Mouse (Mus musculus): ENCODE measurements around the gene Adgrf1.

Adgrf1 gene

DNA sequence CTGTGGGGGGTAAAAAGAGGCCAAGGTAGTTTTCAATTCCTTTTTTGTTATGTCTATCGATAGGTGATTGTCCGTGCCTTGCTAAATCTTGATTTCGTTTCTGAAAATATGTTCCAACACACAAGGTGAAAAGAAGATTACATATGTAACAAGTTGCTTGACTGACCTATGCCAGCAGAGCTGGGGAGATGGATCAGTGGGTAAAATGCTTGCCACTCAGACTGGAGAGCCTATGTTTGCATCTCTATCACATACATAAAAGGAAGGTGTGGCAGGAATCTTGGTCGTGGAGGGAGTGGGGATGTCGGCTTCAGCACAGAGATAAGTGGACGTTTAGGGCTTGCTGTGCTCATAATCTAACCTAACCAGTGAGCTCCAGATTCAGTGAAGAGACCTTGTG is 93.8 kb downstream of the Adgrf1 start:
- DNase-seq, result no peak

DNA sequence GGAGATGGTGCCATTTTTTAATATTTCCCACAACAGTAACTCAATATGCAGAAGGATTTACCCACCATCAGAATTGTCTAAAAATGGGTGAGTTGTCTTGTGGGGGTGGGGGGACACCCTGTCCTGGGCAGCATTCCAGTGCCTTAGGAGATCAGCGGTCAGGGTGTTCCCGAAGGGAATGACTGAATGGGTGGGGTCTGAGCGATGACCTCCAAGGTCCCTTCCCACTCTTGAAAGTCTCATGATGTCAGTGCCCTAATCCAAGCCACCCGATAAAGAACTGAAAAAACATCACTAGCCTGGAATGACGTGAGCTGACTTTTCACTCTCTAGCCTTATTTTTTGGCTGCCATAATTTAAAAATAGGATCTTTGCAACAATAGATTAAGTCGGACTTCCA is 95.2 kb downstream of the Adgrf1 start:
- DNase-seq, result no peak

DNA sequence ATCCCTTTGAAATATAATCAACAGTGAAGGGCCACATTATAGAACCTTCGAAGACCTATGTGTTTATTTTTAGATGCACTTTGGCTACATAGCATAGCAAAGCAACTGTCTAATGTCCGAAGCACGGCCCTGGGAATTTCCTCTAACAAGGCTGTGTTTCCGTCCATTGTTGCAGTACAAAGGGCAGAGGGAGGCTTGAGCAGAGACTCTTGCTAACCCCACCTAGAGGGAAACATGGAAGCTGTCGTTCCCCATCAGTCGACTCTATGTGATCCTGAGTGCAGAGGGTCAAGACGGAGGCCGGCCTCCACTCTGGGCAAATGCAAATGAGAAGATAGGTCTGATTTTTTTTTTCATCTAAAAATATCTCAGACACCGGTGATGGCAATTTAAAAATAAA is 96.4 kb downstream of the Adgrf1 start:
- no peak for DNase-seq

DNA sequence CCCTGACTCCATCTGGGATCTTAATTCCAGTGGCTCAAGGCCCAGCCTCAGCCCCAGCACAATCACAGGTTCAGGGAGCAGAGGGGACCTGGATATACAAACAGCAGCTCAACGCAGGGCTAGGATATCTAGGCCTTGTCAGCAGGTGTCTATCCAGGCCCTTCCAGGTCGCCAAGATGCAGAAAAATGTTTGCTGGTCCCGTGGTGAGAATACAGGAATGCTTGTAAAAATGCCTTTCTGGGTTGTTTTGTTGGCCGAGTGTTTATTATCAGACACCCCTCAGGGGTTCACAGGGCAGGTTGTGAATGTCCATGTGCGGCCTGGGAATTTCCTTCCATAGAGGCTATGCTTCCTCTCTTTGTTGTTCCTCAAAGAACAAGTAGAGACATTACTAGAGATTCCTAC is 98.0 kb downstream of the Adgrf1 start:
- no peak for DNase-seq

DNA sequence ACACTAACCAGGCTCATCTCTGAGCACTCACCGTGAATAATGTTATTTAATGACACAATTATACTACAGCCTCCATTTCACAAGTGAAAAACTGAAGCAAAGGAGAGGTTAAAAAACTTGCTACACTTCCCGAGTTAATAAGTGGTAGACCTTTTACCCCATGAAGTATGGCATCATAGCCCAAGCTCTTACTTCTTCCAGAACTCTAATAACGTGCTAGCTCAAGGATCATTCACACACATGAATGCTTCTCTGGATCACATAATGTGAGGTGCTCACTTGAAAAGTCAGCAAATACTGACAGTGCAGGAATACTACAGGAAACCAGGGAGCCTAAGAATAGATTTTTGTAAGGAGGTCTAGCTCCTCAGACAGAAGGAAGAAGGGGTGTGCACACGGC is 102.5 kb downstream of the Adgrf1 start:
- no peak for DNase-seq

DNA sequence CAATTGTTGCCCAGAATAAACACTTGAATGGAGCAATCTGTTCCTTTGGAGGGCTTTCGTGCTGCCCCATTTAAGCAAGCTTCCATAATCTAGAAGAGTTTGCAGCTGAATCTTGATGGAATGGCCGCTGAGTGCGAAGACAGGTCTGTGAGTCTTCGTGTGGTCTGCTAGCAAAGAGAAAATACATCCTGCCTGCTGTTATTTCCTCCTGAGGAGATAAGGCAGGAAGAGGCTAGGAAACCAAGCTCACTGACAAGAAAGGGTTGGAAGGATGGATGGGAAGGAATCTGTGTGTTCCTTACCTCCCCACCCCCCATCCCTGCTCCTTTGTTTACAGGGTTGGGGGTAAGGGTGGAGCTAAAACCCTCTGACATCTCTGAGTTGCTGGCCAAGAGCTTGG is 103.9 kb downstream of the Adgrf1 start:
- DNase-seq, result no peak

Data from right cerebral cortex, postnatal 14 days (tissue).